ENCODE assay signal across 8 mouse cellular contexts in genomic region chr8:123252925-123253324, GRCm38 (mm10). TPM values are rescaled to one million over a fixed set of nuclear protein-coding genes. Genes with fewer than 3 reads are reported as not detected.
DNase-seq lines count a peak whose midpoint lies in the region; ATAC-seq and TF ChIP-seq lines count a peak whose summit lies in the region.

No protein-coding gene starts in this region.

- 43% methylated on average over 4 of the region's 4 CpGs for WGBS in embryonic facial prominence, embryonic 12.5 days
- 40% methylated on average over 4 of the region's 4 CpGs for WGBS in intestine, postnatal 0 days
- 71% methylated on average over 4 of the region's 4 CpGs for whole genome bisulfite sequencing in neural tube, embryonic 13.5 days

- H3K4me3 ChIP-seq in left cerebral cortex, adult 2 months: peak overlapping the region; percentile 99
- H3K4me3 ChIP-seq in embryonic facial prominence, embryonic 12.5 days: peak overlapping the region; percentile 80
- peak overlapping the region; percentile 71; the same call in 1 of the 2 replicates for H3K4me3 ChIP-seq in intestine, postnatal 0 days (ENCODE audit: low read depth, low read length)
- H3K4me3 ChIP-seq in neural tube, embryonic 13.5 days: peak overlapping the region; percentile 98

- peak overlapping the region; percentile 90 for H3K9ac ChIP-seq in embryonic facial prominence, embryonic 12.5 days
- H3K9ac ChIP-seq in intestine, postnatal 0 days (ENCODE audit: low read depth, low read length): no peak overlapping the region
- peak overlapping the region; percentile 99 for H3K9ac ChIP-seq in neural tube, embryonic 13.5 days

- no peaks in the 10 kb centered on the region for H3K27me3 ChIP-seq in embryonic facial prominence, embryonic 12.5 days
- H3K27me3 ChIP-seq in intestine, postnatal 0 days (replicated peaks; ENCODE audit: control insufficient read depth, insufficient read depth, low read length): no peaks in the 10 kb centered on the region
- H3K27me3 ChIP-seq in neural tube, embryonic 13.5 days: no peaks in the 10 kb centered on the region

- no peaks in the 10 kb centered on the region for H3K9me3 ChIP-seq in embryonic facial prominence, embryonic 12.5 days
- no peaks in the 10 kb centered on the region for H3K9me3 ChIP-seq in intestine, postnatal 0 days (ENCODE audit: control insufficient read depth)
- H3K9me3 ChIP-seq in neural tube, embryonic 13.5 days: no peaks in the 10 kb centered on the region

- ATAC-seq in embryonic facial prominence, embryonic 12.5 days (ENCODE audit: insufficient number of reproducible peaks, insufficient read depth, low FRiP score, low TSS enrichment): no peak
- no peak for ATAC-seq in intestine, postnatal 0 days
- no peak for ATAC-seq in neural tube, embryonic 13.5 days (ENCODE audit: low read depth)
- ATAC-seq in monocyte, adult 5-6 weeks (replicated peaks; ENCODE audit: insufficient number of reproducible peaks, low FRiP score, low TSS enrichment, poor library complexity, severe bottlenecking): no peak

- H3K36me3 ChIP-seq in embryonic facial prominence, embryonic 12.5 days: peaks cover 58% of the 10 kb centered on the region
- H3K36me3 ChIP-seq in intestine, postnatal 0 days (ENCODE audit: control insufficient read depth, insufficient read depth): peaks cover 43% of the 10 kb centered on the region
- peaks cover 67% of the 10 kb centered on the region for H3K36me3 ChIP-seq in neural tube, embryonic 13.5 days

- no peak for TF ChIP-seq CTCF in left cerebral cortex, adult 2 months (IDR thresholded peaks at IDR 0.05)
- no peak for TF ChIP-seq CTCF in intestine, postnatal 0 days (IDR thresholded peaks at IDR 0.05; ENCODE audit: low read depth)

- peaks cover 26% of the 10 kb centered on the region for H3K4me1 ChIP-seq in embryonic facial prominence, embryonic 12.5 days
- 0 out of 2 replicates have a peak, but pooled peaks cover 2% of the 10 kb centered on the region for H3K4me1 ChIP-seq in intestine, postnatal 0 days (replicated peaks; ENCODE audit: control insufficient read depth, insufficient read depth, low read length)
- peaks cover 41% of the 10 kb centered on the region for H3K4me1 ChIP-seq in neural tube, embryonic 13.5 days (replicated peaks)

- 0 out of 2 replicates have a peak overlapping the region, but pooled peaks have one; percentile 15 for H3K27ac ChIP-seq in left cerebral cortex, adult 2 months
- H3K27ac ChIP-seq in embryonic facial prominence, embryonic 12.5 days: no peak overlapping the region
- no peak overlapping the region for H3K27ac ChIP-seq in intestine, postnatal 0 days (ENCODE audit: low read depth, low read length)
- peak overlapping the region; percentile 93; the same call in 1 of the 2 replicates for H3K27ac ChIP-seq in neural tube, embryonic 13.5 days (replicated peaks)

- DNase-seq in left cerebral cortex, adult 2 months (ENCODE audit: extremely low spot score in 1 of 2, low spot score in 2 of 2): no peak
- DNase-seq in left cerebral cortex, adult 11 months (ENCODE audit: low spot score): no peak
- no peak for DNase-seq in urinary bladder, postnatal 4 days (ENCODE audit: low spot score in 2 of 2)
- DNase-seq in right cerebral cortex, postnatal 14 days: no peak

- peak overlapping the region; percentile 97 for H3K4me2 ChIP-seq in embryonic facial prominence, embryonic 12.5 days (replicated peaks)
- H3K4me2 ChIP-seq in intestine, postnatal 0 days (replicated peaks; ENCODE audit: low read depth): peak overlapping the region; percentile 96
- H3K4me2 ChIP-seq in neural tube, embryonic 13.5 days: peak overlapping the region; percentile 96

- intact Hi-C loops in left cerebral cortex, adult 2 months (cut with DNase I): loop anchor here (10.0 kb wide), 1 partner anchor 112 kb away; no protein-coding TSS in a partner anchor

RNA-seq across cellular contexts. Expression of gene Zfp276, which starts 1.1 kb away (rescaled TPM):
- total RNA-seq in left cerebral cortex, adult 2 months (2021): 10 to 100 TPM; 26.4 to 29.2 TPM
- 34.3 and 36.6 TPM in 2 replicates for polyA plus RNA-seq in embryonic facial prominence, embryonic 12.5 days (2016; fragmentation: Nextera tagmentation; extraction: Ambion mirVana)
- 7.2 and 7.4 TPM in 2 replicates for polyA plus RNA-seq in intestine, postnatal 0 days (2015; fragmentation: Nextera tagmentation; extraction: Ambion mirVana)
- polyA plus RNA-seq in neural tube, embryonic 13.5 days (2015; fragmentation: Nextera tagmentation; extraction: Ambion mirVana): 22.1 and 24.1 TPM in 2 replicates
- 17.2 to 28.0 TPM (median 25.4 TPM) in 3 replicates for total RNA-seq in monocyte, adult 5-6 weeks (2017)

RNA-seq across cellular contexts. Expression of gene Vps9d1, which starts 1.2 kb away (rescaled TPM):
- 10 to 100 TPM; 53.3 to 63.0 TPM for total RNA-seq in left cerebral cortex, adult 2 months (2021)
- 35.1 and 37.2 TPM in 2 replicates for polyA plus RNA-seq in embryonic facial prominence, embryonic 12.5 days (2016; fragmentation: Nextera tagmentation; extraction: Ambion mirVana)
- polyA plus RNA-seq in intestine, postnatal 0 days (2015; fragmentation: Nextera tagmentation; extraction: Ambion mirVana): 7.1 and 8.3 TPM in 2 replicates
- 49.2 and 50.0 TPM in 2 replicates for polyA plus RNA-seq in neural tube, embryonic 13.5 days (2015; fragmentation: Nextera tagmentation; extraction: Ambion mirVana)
- 28.2 to 59.4 TPM (median 54.9 TPM) in 3 replicates for total RNA-seq in monocyte, adult 5-6 weeks (2017)

RNA-seq across cellular contexts. Expression of gene Spata2l, which starts 16.9 kb away (rescaled TPM):
- total RNA-seq in left cerebral cortex, adult 2 months (2021): 10 to 100 TPM; 75.4 to 97.5 TPM
- 2.9 and 3.3 TPM in 2 replicates for polyA plus RNA-seq in embryonic facial prominence, embryonic 12.5 days (2016; fragmentation: Nextera tagmentation; extraction: Ambion mirVana)
- polyA plus RNA-seq in intestine, postnatal 0 days (2015; fragmentation: Nextera tagmentation; extraction: Ambion mirVana): 5.0 TPM in 2 replicates
- polyA plus RNA-seq in neural tube, embryonic 13.5 days (2015; fragmentation: Nextera tagmentation; extraction: Ambion mirVana): 4.4 and 4.8 TPM in 2 replicates
- total RNA-seq in monocyte, adult 5-6 weeks (2017): 0.85 to 3.6 TPM (median 0.95 TPM) in 3 replicates

RNA-seq across cellular contexts. Expression of gene Cdk10, which starts 28.3 kb away (rescaled TPM):
- total RNA-seq in left cerebral cortex, adult 2 months (2021): 100 to 1,000 TPM; 101 to 111 TPM
- 38.5 and 40.6 TPM in 2 replicates for polyA plus RNA-seq in embryonic facial prominence, embryonic 12.5 days (2016; fragmentation: Nextera tagmentation; extraction: Ambion mirVana)
- polyA plus RNA-seq in intestine, postnatal 0 days (2015; fragmentation: Nextera tagmentation; extraction: Ambion mirVana): 11.8 and 14.0 TPM in 2 replicates
- polyA plus RNA-seq in neural tube, embryonic 13.5 days (2015; fragmentation: Nextera tagmentation; extraction: Ambion mirVana): 37.2 and 42.4 TPM in 2 replicates
- 25.8 to 42.8 TPM (median 39.1 TPM) in 3 replicates for total RNA-seq in monocyte, adult 5-6 weeks (2017)

RNA-seq across cellular contexts. Expression of gene Spata33, which starts 40.3 kb away (rescaled TPM):
- 1 to 10 TPM; 6.3 to 8.1 TPM for total RNA-seq in left cerebral cortex, adult 2 months (2021)
- 5.9 and 7.0 TPM in 2 replicates for polyA plus RNA-seq in embryonic facial prominence, embryonic 12.5 days (2016; fragmentation: Nextera tagmentation; extraction: Ambion mirVana)
- polyA plus RNA-seq in intestine, postnatal 0 days (2015; fragmentation: Nextera tagmentation; extraction: Ambion mirVana): 0.55 and 1.2 TPM in 2 replicates
- polyA plus RNA-seq in neural tube, embryonic 13.5 days (2015; fragmentation: Nextera tagmentation; extraction: Ambion mirVana): 7.6 and 7.7 TPM in 2 replicates
- total RNA-seq in monocyte, adult 5-6 weeks (2017): not detected in 3 replicates

Comparison
In these comparisons a context has a peak if more than half of its experiments do, and no peak if none do; other contexts are left out.
1. H3K27ac ChIP-seq: peak in left cerebral cortex, adult 2 months (single experiment) and neural tube, embryonic 13.5 days (single experiment); none in embryonic facial prominence, embryonic 12.5 days (single experiment) and intestine, postnatal 0 days (single experiment).
2. Peak in every context shown above with its lines, with median percentiles within 50 percentile points of each other: H3K4me3 ChIP-seq and H3K4me2 ChIP-seq.